Mouse (Mus musculus): ENCODE measurements around the gene Ctsg. TPM values are rescaled to one million over a fixed set of nuclear protein-coding genes. Genes with fewer than 3 reads are reported as not detected.
"Not testable (repeated sequence)": the region's sequence is repeated elsewhere in the genome, so short reads cannot be mapped to it uniquely, and the experiment has no call there.

Gene Ctsg
- not detected for total RNA-seq (2021)
- long read RNA-seq, experiment 1, result 0 reads
- long read RNA-seq, experiment 2, result 0 reads

GRCm38 (mm10) chr14:56102386-56102785 lies at the start of gene Ctsg:
TSS of gene Ctsg (minus strand) at chr14:56102574.
- intact Hi-C loops (cut with DNase I), result no loop called here
- TF ChIP-seq CTCF (IDR thresholded peaks at IDR 0.05), result no peak
- H3K27ac ChIP-seq, result no peak within 1 kb of the TSS
- H3K4me3 ChIP-seq, result no peak within 1 kb of the TSS
- no peak for DNase-seq (ENCODE audit: extremely low spot score in 1 of 2, low spot score in 2 of 2)

DNA sequence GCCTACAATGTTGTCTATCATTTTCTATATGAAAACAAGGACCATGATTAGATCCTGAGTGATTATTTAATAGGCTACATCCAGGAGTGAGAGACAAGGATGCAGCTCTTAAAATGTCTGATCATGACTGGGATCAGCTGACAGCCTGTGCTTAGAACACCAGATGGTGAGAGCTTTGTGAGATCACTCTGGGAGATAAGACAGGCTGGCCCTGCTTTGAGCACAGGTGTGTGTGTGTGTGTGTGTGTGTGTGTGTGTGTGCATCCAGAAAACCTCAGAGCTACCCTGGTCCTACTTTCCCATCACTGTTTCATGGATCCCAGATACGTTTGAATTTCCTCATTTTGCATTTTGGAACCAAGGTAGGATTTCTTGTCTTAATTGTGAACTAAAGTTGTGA lies 31.3 kb upstream of the Ctsg start:
- DNase-seq (ENCODE audit: extremely low spot score in 1 of 2, low spot score in 2 of 2); H3K27ac ChIP-seq; intact Hi-C loops (cut with DNase I); H3K4me3 ChIP-seq: not testable (repeated sequence)

DNA sequence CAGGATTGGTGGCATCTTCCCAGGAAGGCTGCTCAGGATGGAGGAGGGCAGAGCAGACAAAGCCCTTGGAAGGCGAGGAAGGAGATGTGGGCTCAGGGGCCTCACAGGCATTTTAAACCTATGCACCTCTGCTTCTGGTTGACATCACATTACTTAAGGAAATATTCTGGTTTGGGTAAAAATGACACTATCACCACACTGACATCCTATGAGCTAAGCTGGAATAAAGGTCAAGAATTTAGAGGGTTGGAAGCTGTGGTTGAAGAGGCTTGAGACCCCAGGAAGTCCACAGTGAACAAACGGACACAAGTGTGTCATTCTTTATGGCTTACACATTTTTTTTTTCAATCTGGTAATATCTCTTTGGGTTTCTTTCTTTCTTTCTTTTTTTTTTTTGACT lies 30.1 kb upstream of the Ctsg start, which contains the start of gene Gzmd:
Gene Gzmd (minus strand): TSS at position 101 of the 400 bp plus-strand sequence.
- H3K4me3 ChIP-seq; H3K27ac ChIP-seq; intact Hi-C loops (cut with DNase I); DNase-seq (ENCODE audit: extremely low spot score in 1 of 2, low spot score in 2 of 2): not testable (repeated sequence)

- intact Hi-C loops (cut with DNase I), result no loop called here
- DNase-seq (ENCODE audit: extremely low spot score in 1 of 2, low spot score in 2 of 2), result no peak
- H3K4me3 ChIP-seq, result no peak overlapping the region
- no peak overlapping the region for H3K27ac ChIP-seq
- TF ChIP-seq CTCF (IDR thresholded peaks at IDR 0.05), result peak; percentile 19
Measured at GRCm38 (mm10) chr14:56128341-56128740, 26.0 kb upstream of the Ctsg start.

DNA sequence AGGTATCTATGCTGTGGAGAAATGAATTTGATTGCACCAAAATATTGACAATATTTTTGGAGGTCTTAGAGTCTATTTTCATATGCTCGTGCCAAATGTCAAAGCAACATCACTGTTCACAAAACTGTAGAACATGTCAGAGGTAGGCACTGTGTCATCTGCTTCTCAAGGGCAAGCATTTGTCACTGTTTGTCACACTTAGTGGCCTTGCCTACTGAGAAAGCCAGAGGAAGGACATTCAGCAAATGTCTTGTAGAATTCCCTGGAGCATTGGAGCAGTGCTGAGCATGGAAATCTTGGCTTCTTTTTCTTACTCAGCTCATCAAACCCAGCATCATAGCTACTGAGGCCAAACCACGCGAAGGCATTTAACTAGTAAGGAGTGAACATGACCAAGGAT lies 21.1 kb upstream of the Ctsg start:
- H3K27ac ChIP-seq, result no peak overlapping the region
- H3K4me3 ChIP-seq, result no peak overlapping the region
- intact Hi-C loops (cut with DNase I), result no loop called here
- no peak for TF ChIP-seq CTCF (IDR thresholded peaks at IDR 0.05)
- no peak for DNase-seq (ENCODE audit: extremely low spot score in 1 of 2, low spot score in 2 of 2)

DNA sequence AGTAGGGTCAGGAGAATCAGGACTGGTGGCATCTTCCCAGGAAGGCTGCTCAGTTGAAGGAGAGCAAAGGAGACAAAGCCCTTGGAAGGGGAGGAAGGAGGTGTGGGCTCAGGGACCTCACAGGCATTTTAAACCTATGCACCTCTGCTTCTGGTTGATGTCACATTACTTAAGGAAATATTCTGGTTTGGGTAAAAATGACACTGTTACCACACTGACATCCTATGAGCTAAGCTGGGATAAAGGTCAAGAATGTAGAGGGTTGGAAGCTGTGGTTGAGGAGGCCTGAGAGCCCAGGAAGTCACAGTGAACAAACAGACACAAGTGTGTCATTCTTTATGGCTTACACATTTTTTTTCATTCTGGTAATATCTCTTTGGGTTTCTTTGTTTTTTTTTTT lies 18.2 kb upstream of the Ctsg start, which contains the start of gene Gzme:
Gene Gzme (minus strand): TSS at position 101 of the 400 bp plus-strand sequence.
- no peak for DNase-seq (ENCODE audit: extremely low spot score in 1 of 2, low spot score in 2 of 2)
- no peak within 1 kb of the TSS for H3K4me3 ChIP-seq
- TF ChIP-seq CTCF (IDR thresholded peaks at IDR 0.05), result no peak
- intact Hi-C loops (cut with DNase I), result no loop called here
- no peak within 1 kb of the TSS for H3K27ac ChIP-seq

DNA sequence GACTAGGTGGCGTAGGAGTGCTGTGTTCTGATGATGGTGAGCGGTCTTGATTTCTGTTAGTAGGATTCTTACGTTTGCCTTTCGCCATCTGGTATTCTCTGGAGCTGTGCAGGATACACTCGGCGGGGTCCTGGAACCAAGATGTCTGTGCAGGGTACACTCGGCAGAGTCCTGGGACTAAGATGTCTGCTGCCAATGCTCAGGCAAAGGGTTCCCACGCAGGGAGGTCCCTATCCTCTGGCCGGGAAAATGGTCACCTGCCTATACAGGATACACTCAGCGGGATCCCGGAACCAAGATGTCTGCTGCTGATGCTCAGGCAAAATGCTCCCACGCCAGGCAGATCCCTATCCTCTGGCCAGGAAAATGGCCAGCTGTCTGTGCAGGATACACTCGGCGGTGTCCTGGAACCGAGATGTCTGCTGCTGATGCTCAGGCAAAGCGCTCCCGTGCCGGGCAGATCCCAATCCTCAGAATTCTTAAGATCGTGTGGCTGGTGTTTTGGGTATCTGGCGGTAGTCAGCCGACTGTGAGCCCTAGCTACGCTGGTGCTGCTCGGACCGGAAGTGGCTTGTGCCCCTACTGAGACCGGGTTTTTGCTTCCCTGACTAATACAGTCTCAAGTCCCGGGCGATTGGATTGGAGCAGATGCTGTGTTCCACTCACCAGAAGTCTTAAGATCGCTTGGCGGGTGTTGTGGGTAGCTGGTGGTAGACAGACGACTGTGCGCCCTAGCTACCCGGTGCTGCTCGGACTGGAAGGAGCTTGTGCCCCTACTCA lies 13.3 kb upstream of the Ctsg start:
- H3K4me3 ChIP-seq; DNase-seq (ENCODE audit: extremely low spot score in 1 of 2, low spot score in 2 of 2); intact Hi-C loops (cut with DNase I); H3K27ac ChIP-seq: not testable (repeated sequence)

GRCm38 (mm10) chr14:56105447-56106180 lies 3.2 kb upstream of the Ctsg start:
- DNase-seq (ENCODE audit: extremely low spot score in 1 of 2, low spot score in 2 of 2), result no peak
- no peak for TF ChIP-seq CTCF (IDR thresholded peaks at IDR 0.05)
- intact Hi-C loops (cut with DNase I), result no loop called here
- Histone ChIP-seq H3K4me3 (no peak overlapping the region), H3K27ac (no peak overlapping the region)

DNA sequence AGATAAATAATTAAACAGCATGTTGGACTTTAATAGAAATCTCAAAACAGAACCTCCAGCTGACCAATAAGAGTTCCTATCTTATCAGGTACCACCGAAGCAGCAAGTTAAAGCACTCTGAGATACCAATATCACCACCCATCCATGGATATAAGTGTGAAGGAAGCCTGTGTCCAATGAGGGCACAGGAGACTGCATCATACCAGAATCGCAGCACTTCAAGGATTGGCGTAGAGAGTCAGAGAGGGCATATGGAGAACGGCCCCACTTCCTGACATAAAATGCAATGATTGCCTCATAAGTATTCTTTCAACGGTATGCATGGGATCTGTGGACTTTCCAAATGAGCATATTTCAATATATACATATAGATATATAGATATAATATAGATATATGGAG lies 2.6 kb upstream of the Ctsg start:
- no peak for DNase-seq (ENCODE audit: extremely low spot score in 1 of 2, low spot score in 2 of 2)
- Histone ChIP-seq H3K4me3 (no peak overlapping the region), H3K27ac (no peak overlapping the region)
- intact Hi-C loops (cut with DNase I), result no loop called here
- TF ChIP-seq CTCF (IDR thresholded peaks at IDR 0.05), result no peak

GRCm38 (mm10) chr14:56103452-56103851 lies 1.1 kb upstream of the Ctsg start:
- Histone ChIP-seq H3K27ac (no peak overlapping the region), H3K4me3 (no peak overlapping the region)
- intact Hi-C loops (cut with DNase I), result no loop called here
- no peak for DNase-seq (ENCODE audit: extremely low spot score in 1 of 2, low spot score in 2 of 2)
- no peak for TF ChIP-seq CTCF (IDR thresholded peaks at IDR 0.05)

DNA sequence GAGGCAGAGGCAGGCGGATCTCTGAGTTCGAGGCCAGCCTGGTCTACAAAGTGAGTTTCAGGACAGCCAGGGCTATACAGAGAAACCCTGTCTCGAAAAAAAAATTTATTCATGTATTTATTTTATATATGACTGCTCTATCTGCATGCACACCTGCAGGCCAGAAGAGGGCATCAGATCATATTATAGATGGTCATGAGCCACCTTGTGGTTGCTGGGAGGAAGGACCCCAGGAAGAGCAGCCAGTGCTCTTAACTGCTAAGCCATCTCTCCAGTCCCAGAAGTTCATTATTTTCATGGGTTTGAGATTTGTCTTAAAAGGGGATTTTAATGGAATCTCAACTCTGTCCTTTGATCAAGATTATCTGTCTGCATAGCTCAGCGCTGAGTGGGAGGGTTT lies 3.4 kb downstream of the Ctsg start:
- TF ChIP-seq CTCF (IDR thresholded peaks at IDR 0.05), result peak; percentile 43
- no peak overlapping the region for H3K27ac ChIP-seq
- intact Hi-C loops (cut with DNase I), result no loop called here
- no peak overlapping the region for H3K4me3 ChIP-seq
- DNase-seq (ENCODE audit: extremely low spot score in 1 of 2, low spot score in 2 of 2), result no peak

DNA sequence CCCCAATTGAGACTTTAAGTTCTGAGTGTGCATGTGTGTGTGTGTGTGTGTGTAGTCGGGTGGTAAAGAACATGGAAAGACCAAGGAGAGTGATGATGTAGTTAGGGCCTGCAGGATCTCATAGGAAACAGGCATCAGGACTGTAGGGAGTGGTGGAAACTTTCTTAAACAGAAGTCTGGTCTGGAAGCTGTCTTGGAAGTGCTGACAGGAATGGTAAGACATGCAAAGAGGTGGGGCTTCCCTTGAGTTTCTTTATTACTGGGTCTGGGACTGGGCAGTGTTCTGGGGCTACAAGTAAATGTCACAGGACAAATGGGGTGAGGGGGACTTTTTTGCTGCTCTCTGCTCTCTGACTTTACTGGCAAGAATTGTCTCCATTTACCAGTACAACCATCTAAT lies 4.8 kb downstream of the Ctsg start:
- Histone ChIP-seq H3K4me3 (no peak overlapping the region), H3K27ac (no peak overlapping the region)
- no peak for DNase-seq (ENCODE audit: extremely low spot score in 1 of 2, low spot score in 2 of 2)
- intact Hi-C loops (cut with DNase I), result no loop called here
- TF ChIP-seq CTCF (IDR thresholded peaks at IDR 0.05), result no peak

Measured in left cerebral cortex, adult 2 months (tissue).